16 mouse cellular contexts compared by ENCODE assay signal in genomic region chr4:71932818-71933217, GRCm38 (mm10).
"Had no signal": no experiment of that assay in that cellular context is flagged by ENCODE, and none has a peak within 500 bp of the region (broad histone marks: within the 10 kb centered on the region; RNA-seq: fewer than 3 reads in every experiment).

No protein-coding gene starts in this region.

- H3K4me1 ChIP-seq: limb, embryonic 15.5 days; liver, embryonic 12.5 days; megakaryocyte, embryonic 14.5 days; midbrain, embryonic 15.5 days; neural tube, embryonic 12.5 days; stomach, embryonic 15.5 days had no signal

- H3K36me3 ChIP-seq: limb, embryonic 15.5 days; liver, embryonic 12.5 days; midbrain, embryonic 15.5 days; neural tube, embryonic 12.5 days; stomach, embryonic 15.5 days had no signal

- H3K27me3 ChIP-seq: limb, embryonic 15.5 days; liver, embryonic 12.5 days; megakaryocyte, embryonic 14.5 days; midbrain, embryonic 15.5 days; neural tube, embryonic 12.5 days; stomach, embryonic 15.5 days had no signal

- ATAC-seq: intestine, embryonic 16.5 days; liver, embryonic 12.5 days had no signal

- H3K9ac ChIP-seq: limb, embryonic 15.5 days; liver, embryonic 12.5 days; lung, embryonic 14.5 days; midbrain, embryonic 15.5 days; neural tube, embryonic 12.5 days; stomach, embryonic 15.5 days had no signal

- DNase-seq: kidney, adult 2 months; kidney, postnatal 25 days; layer of hippocampus, postnatal 36 days; lung, embryonic 14.5 days; lung, postnatal 10 days; right cerebral cortex, postnatal 14 days; thymus, adult 2 months; thymus, postnatal 25 days had no signal

- H3K9me3 ChIP-seq: limb, embryonic 15.5 days; liver, embryonic 12.5 days; megakaryocyte, embryonic 14.5 days; midbrain, embryonic 15.5 days; neural tube, embryonic 12.5 days; stomach, embryonic 15.5 days had no signal

- H3K4me2 ChIP-seq: limb, embryonic 15.5 days; liver, embryonic 12.5 days; lung, embryonic 14.5 days; midbrain, embryonic 15.5 days; neural tube, embryonic 12.5 days; stomach, embryonic 15.5 days had no signal

- H3K27ac ChIP-seq: limb, embryonic 15.5 days; liver, embryonic 12.5 days; macrophage; midbrain, embryonic 15.5 days; neural tube, embryonic 12.5 days; stomach, embryonic 15.5 days had no signal

- H3K4me3 ChIP-seq: limb, embryonic 15.5 days; liver, embryonic 12.5 days; megakaryocyte, embryonic 14.5 days; midbrain, embryonic 15.5 days; neural tube, embryonic 12.5 days; stomach, embryonic 15.5 days had no signal
